Mouse (Mus musculus) liver, adult 2 months (tissue): ENCODE measurements around the gene Sdcbp2.

Experiments
- CTCF ChIP-seq: fragments of 200-500 bp; IDR thresholded peaks from 2 replicates; pipeline ENCODE4 v1.5.1; 2011; ENCODE audit warnings: low read depth, low read length, control low read depth
- POLR2A ChIP-seq: fragments of 200-500 bp; IDR thresholded peaks from 2 replicates; pipeline ENCODE4 v1.6.1; 2011; ENCODE audit warnings: low read length, control low read depth; ENCODE audit not compliant: insufficient read depth; ENCODE audit errors: extremely low read depth

DNA sequence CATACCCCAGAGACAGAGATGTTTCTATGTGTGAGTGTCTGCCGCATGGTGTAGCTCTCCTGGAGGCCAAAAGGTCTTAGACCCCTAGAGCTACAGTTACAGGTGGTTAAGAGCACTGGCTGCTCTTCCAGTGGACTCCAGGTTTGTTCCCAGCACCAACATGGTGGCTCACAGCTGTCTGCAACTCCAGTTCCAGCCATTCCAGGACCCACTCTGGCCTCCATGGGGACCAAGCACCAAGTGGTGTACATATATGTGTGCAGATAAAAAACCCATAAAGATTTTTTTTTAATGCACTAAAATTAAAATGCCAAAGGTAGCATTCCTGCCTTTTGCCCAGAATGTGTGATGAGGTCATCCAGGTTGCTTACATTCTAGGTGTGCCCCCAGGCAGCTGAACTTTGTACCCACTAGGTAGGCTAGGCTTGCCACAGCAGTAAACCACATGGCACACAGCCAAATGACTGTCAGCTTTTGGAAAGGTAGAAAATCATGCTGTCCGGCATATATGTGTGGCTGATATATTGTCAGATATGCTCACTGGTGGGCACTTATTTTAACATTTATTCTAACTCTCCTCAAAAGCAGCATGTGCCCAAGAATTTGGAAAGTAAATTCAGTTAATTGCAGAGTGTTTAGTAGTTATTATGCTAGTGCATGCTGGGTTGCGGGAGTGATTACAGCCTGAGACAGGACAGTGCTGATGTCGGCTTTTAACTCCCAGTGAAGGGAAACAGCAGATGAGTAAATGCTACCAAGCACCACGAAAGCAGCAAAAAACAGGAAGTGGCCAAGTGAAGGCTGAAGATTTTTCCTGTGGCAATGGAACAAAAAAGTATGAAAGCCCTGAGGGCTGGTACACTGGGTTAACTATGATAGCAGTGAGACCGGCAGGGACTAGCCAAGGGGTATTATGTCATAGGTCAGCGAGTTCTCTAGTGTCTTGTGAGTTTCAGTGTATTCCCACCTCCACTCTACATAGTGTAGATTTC lies 9.2 kb upstream of the Sdcbp2 start:
- TF ChIP-seq POLR2A (no peak), CTCF (no peak)
